Mouse (Mus musculus) forebrain, postnatal 0 days (tissue): ENCODE data around the gene Thap12. TPM values are rescaled to one million over a fixed set of nuclear protein-coding genes. Genes with fewer than 3 reads are reported as not detected.

Experiments used
- ATAC-seq: fragments of 200-750 bp; cut with Nextera tagmentation; 2 replicates; pipeline ENCODE4 v1.8.0; 2017; ENCODE audit warnings: mild to moderate bottlenecking, moderate library complexity
- DNase-seq: peaks from one replicate; pipeline ENCODE4 v3.0.0-alpha.2; 2015
- H3K27ac ChIP-seq: fragments of 300-500 bp; sonication (generic); 2 replicates; pipeline ENCODE4 v1.5.1; 2014; ENCODE audit warnings: low read depth, mild to moderate bottlenecking, antibody characterized with exemption, low read length, moderate library complexity, mixed read lengths
- H3K27me3 ChIP-seq: fragments of 300-500 bp; sonication (generic); 2 replicates; pipeline ENCODE4 v1.6.1; 2014; ENCODE audit warnings: mild to moderate bottlenecking, low read length, mixed read lengths; ENCODE audit not compliant: insufficient read depth
- H3K36me3 ChIP-seq: fragments of 300-500 bp; sonication (generic); 2 replicates; pipeline ENCODE4 v1.6.1; 2014; ENCODE audit warnings: mild to moderate bottlenecking, moderate library complexity; ENCODE audit not compliant: insufficient read depth
- H3K4me1 ChIP-seq: fragments of 300-500 bp; sonication (generic); 2 replicates; pipeline ENCODE4 v1.6.1; 2014; ENCODE audit warnings: antibody characterized with exemption; ENCODE audit not compliant: insufficient read depth
- H3K4me2 ChIP-seq: fragments of 300-500 bp; sonication (generic); 2 replicates; pipeline ENCODE4 v1.6.1; 2014; ENCODE audit warnings: low read depth, mild to moderate bottlenecking, moderate library complexity
- H3K4me3 ChIP-seq: fragments of 300-500 bp; sonication (generic); 2 replicates; pipeline ENCODE4 v1.5.1; 2014; ENCODE audit warnings: low read depth, low read length, mixed read lengths
- H3K9ac ChIP-seq: fragments of 300-500 bp; sonication (generic); 2 replicates; pipeline ENCODE4 v1.6.1; 2014; ENCODE audit warnings: mild to moderate bottlenecking
- H3K9me3 ChIP-seq: fragments of 300-500 bp; sonication (generic); 2 replicates; pipeline ENCODE4 v1.6.1; 2016; ENCODE audit warnings: low read length
- CTCF ChIP-seq: sonication (generic); IDR thresholded peaks from 2 replicates; pipeline ENCODE4 v1.5.1; 2016; ENCODE audit warnings: antibody characterized with exemption, control low read depth, low read depth
- WGBS: fragments of 180-500 bp; shearing (Covaris S2); extraction: QIAGEN DNeasy Blood & Tissue Kit; methylation state at CpG from one replicate; pipeline ENCODE4 v1.1.7; 2014; 5-methylcytosine and 5-hydroxymethylcytosine counted together
- polyA plus RNA-seq: library from polyadenylated mRNA; unstranded; fragments of >200 nt; fragmentation: Nextera tagmentation; extraction: Ambion mirVana; gene quantifications from 2 replicates; pipeline ENCODE4 v1.2.1, GENCODE M21; 2015
- total RNA-seq: library from RNA; depleted of rRNA; stranded (reverse); fragments of >200 nt; gene quantifications from 2 replicates; pipeline ENCODE4 v1.2.3, GENCODE M21; 2014

Thap12 gene
- total and polyA plus RNA-seq, 2 experiments from 2014 or later = 51.3 to 97.3 TPM

GRCm38 (mm10) chr7:98670831-98671230 lies 32.1 kb upstream of the Thap12 start:
- no peak overlapping the region for H3K4me3 ChIP-seq
- H3K4me1 ChIP-seq = no peaks in the 10 kb centered on the region
- 92% methylated on average over 4 of the region's 4 CpGs for whole genome bisulfite sequencing
- H3K4me2 ChIP-seq = no peak overlapping the region
- ATAC-seq (no peak), DNase-seq (no peak)
- no peaks in the 10 kb centered on the region for H3K36me3 ChIP-seq
- H3K9me3 ChIP-seq = no peaks in the 10 kb centered on the region
- no peak overlapping the region for H3K9ac ChIP-seq
- no peaks in the 10 kb centered on the region for H3K27me3 ChIP-seq
- TF ChIP-seq CTCF = no peak
- H3K27ac ChIP-seq = no peak overlapping the region

DNA sequence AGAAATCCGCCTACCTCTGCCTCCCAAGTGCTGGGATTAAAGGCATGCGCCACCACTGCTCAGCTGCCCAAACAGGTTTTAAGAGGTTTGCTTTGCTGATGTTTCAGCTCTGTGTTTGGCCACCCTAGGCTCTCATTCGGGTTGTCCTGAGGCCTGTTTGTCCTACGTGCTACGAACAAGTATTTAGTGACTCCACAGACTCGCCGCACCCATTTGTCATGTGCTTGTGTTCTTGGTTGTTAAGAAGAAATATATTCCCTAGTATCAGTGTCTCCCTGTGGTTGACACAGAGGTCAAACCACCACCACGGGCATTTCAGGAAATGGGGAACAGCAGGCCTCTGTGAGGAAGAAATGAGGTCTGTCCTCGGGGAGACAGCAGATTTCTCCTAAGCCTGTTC lies 31.5 kb upstream of the Thap12 start:
- Histone ChIP-seq H3K27ac (no peak overlapping the region), H3K9me3 (no peaks in the 10 kb centered on the region), H3K36me3 (no peaks in the 10 kb centered on the region), H3K4me3 (no peak overlapping the region), H3K27me3 (no peaks in the 10 kb centered on the region), H3K4me1 (no peaks in the 10 kb centered on the region), H3K4me2 (no peak overlapping the region), H3K9ac (no peak overlapping the region)
- no peak for TF ChIP-seq CTCF
- WGBS = 85% methylated on average over 9 of the region's 9 CpGs
- DNase-seq (no peak), ATAC-seq (no peak)

- H3K4me2 ChIP-seq = no peak overlapping the region
- ATAC-seq = peak; percentile 27; the same call in 1 of the 2 replicates
- no peak overlapping the region for H3K9ac ChIP-seq
- no peak overlapping the region for H3K27ac ChIP-seq
- no peak overlapping the region for H3K4me3 ChIP-seq
- 69% methylated on average over 11 of the region's 11 CpGs for WGBS
- DNase-seq = no peak
- no peaks in the 10 kb centered on the region for H3K36me3 ChIP-seq
- no peaks in the 10 kb centered on the region for H3K4me1 ChIP-seq
- no peaks in the 10 kb centered on the region for H3K27me3 ChIP-seq
- TF ChIP-seq CTCF = no peak
- H3K9me3 ChIP-seq = no peaks in the 10 kb centered on the region
Measured at GRCm38 (mm10) chr7:98672241-98672955, 30.5 kb upstream of the Thap12 start.

DNA sequence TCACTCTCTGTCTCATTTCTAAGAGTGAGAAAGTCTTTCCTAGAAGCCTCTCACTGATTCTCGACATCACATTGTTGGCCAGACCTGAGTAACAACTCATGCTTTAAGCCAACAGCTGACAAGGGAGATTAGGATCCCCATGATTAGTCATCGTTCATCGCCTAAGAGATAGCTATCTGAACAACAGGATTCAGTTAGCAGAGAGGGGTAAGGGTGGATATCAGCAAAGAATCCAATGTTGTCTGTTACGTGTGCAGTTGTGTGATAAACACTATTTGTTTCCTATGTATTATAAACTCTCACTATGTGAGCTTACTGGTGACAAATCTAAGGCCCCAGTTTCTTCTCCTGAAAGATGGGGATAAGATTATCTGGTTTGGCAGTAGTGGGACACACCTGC lies 28.6 kb upstream of the Thap12 start:
- Histone ChIP-seq H3K4me3 (no peak overlapping the region), H3K4me2 (no peak overlapping the region), H3K9ac (no peak overlapping the region), H3K4me1 (no peaks in the 10 kb centered on the region), H3K27ac (no peak overlapping the region), H3K36me3 (no peaks in the 10 kb centered on the region), H3K27me3 (no peaks in the 10 kb centered on the region), H3K9me3 (no peaks in the 10 kb centered on the region)
- 84% methylated on average over 4 of the region's 4 CpGs for WGBS
- ATAC-seq (no peak), DNase-seq (no peak)
- no peak for TF ChIP-seq CTCF

- no peak overlapping the region for H3K4me3 ChIP-seq
- H3K4me2 ChIP-seq = no peak overlapping the region
- H3K9me3 ChIP-seq = no peaks in the 10 kb centered on the region
- ATAC-seq = no peak
- 94% methylated on average over 2 of the region's 2 CpGs for WGBS
- no peaks in the 10 kb centered on the region for H3K4me1 ChIP-seq
- H3K36me3 ChIP-seq = no peaks in the 10 kb centered on the region
- no peak for DNase-seq
- TF ChIP-seq CTCF = no peak
- no peak overlapping the region for H3K27ac ChIP-seq
- H3K9ac ChIP-seq = no peak overlapping the region
- no peaks in the 10 kb centered on the region for H3K27me3 ChIP-seq
Measured at GRCm38 (mm10) chr7:98677511-98677910, 25.4 kb upstream of the Thap12 start.

DNA sequence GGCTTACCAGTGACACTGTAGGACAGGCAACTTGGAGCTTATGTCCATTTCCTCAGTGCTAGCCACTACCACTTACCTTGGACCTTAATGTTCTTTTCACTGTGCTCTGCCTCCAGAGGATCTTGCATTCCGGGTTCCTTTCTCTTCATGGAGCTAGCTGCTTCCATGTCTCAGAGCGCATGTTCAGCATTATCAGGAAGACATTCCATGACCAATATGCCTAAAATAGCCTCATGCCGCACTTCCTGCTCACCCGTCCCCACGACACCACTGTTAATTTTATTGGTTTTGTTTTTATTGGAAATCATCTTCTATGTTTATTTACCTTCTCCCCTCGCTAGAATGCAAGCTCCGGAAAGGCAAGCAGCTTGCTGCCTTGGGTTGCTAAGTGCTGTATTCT lies 24.5 kb upstream of the Thap12 start:
- Histone ChIP-seq H3K4me1 (no peaks in the 10 kb centered on the region), H3K27me3 (no peaks in the 10 kb centered on the region), H3K9me3 (no peaks in the 10 kb centered on the region), H3K4me2 (no peak overlapping the region), H3K4me3 (no peak overlapping the region), H3K27ac (no peak overlapping the region), H3K36me3 (no peaks in the 10 kb centered on the region), H3K9ac (no peak overlapping the region)
- DNase-seq (no peak), ATAC-seq (no peak)
- no peak for TF ChIP-seq CTCF
- 82% methylated on average over 7 of the region's 7 CpGs for WGBS

GRCm38 (mm10) chr7:98680691-98681090 lies 22.2 kb upstream of the Thap12 start:
- H3K27ac ChIP-seq = no peak overlapping the region
- H3K4me1 ChIP-seq = no peaks in the 10 kb centered on the region
- H3K4me3 ChIP-seq = no peak overlapping the region
- H3K4me2 ChIP-seq = no peak overlapping the region
- no peaks in the 10 kb centered on the region for H3K9me3 ChIP-seq
- no peaks in the 10 kb centered on the region for H3K27me3 ChIP-seq
- no peak for TF ChIP-seq CTCF
- H3K9ac ChIP-seq = no peak overlapping the region
- DNase-seq (no peak), ATAC-seq (no peak)
- H3K36me3 ChIP-seq = no peaks in the 10 kb centered on the region
- 59% methylated on average over 2 of the region's 2 CpGs for WGBS
